Mouse (Mus musculus) cortical plate, adult 2 months (tissue): ENCODE results near the gene Bex6.

Experiments used
- CTCF ChIP-seq: fragments of 200-500 bp; IDR thresholded peaks from 2 replicates; pipeline ENCODE4 v1.5.1; 2011; ENCODE audit warnings: mild to moderate bottlenecking, control low read depth, low read length; ENCODE audit not compliant: insufficient read depth; ENCODE audit errors: extremely low read depth
- POLR2A ChIP-seq: fragments of 200-500 bp; IDR thresholded peaks from 2 replicates; pipeline ENCODE4 v1.6.1; 2011; ENCODE audit warnings: mild to moderate bottlenecking, low read length, control low read depth; ENCODE audit not compliant: insufficient read depth; ENCODE audit errors: extremely low read depth

DNA sequence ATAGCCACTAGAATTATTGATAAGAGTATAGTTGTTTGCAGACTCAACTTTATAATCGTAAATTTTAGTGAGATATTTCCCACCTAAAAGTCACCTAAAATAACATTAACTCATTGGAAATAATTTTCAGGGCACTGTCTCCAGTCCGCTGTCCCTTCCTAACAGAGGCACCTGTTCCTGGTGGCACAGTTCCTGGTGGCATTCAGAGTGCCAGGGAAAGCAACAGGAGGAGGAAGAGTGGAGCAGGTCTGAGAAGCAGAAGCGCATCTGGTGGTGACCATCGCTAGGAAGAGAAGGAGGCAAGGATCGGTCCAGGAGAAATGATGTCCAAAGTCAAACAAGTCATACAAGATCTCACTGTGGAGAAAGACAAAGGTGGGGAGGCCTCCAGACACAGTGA is 6.4 kb downstream of the Bex6 start:
- no peak for TF ChIP-seq POLR2A
- no peak for TF ChIP-seq CTCF
